Mouse (Mus musculus) CH12.LX (cell line): ENCODE results near the gene Cry1. TPM values are rescaled to one million over a fixed set of nuclear protein-coding genes. Genes with fewer than 3 reads are reported as not detected.

Experiments
- DNase-seq: peaks from one replicate; pipeline ENCODE4 v3.0.0-alpha.2; 2013; ENCODE audit errors: extremely low read depth
- H3K27ac ChIP-seq: 2 replicates; pipeline ENCODE4 v1.5.1; 2012; ENCODE audit warnings: low read depth, mild to moderate bottlenecking, control low read depth, moderate library complexity; ENCODE audit not compliant: insufficient read depth
- H3K27me3 ChIP-seq: replicated peaks from 2 replicates; pipeline ENCODE3; 2012; ENCODE audit warnings: inconsistent platforms
- H3K36me3 ChIP-seq, 2 experiments: replicated peaks in 1 of 2; 2 replicates each; pipeline versions ENCODE3 to v1.6.1; 2012; ENCODE audit warnings: inconsistent platforms in 1 of 2, low read length in 1 of 2, mild to moderate bottlenecking in 1 of 2, mixed read lengths in 1 of 2, moderate library complexity in 1 of 2; ENCODE audit not compliant: control insufficient read depth in 1 of 2, insufficient read depth in 1 of 2
- H3K4me1 ChIP-seq, 2 experiments: 2 replicates each; pipeline ENCODE4 v1.6.1; 2012; ENCODE audit warnings: inconsistent platforms in 1 of 2, moderate library complexity in 1 of 2; ENCODE audit not compliant: insufficient read depth in 2 of 2, control insufficient read depth in 1 of 2
- H3K4me2 ChIP-seq: 2 replicates; pipeline ENCODE4 v1.6.1; 2012; ENCODE audit warnings: low read depth, mild to moderate bottlenecking, control low read depth; ENCODE audit not compliant: poor library complexity, insufficient read depth, severe bottlenecking
- H3K4me3 ChIP-seq, 3 experiments: fragments of 150-350 bp in 1 of 3; sonication (generic) in 1 of 3; replicated peaks in 1 of 3; 2 replicates each; pipeline versions ENCODE3 to v1.5.1; 2011 to 2012; ENCODE audit warnings: low read depth in 2 of 3, low read length in 2 of 3, mild to moderate bottlenecking in 2 of 3, moderate library complexity in 2 of 3, control low read depth in 1 of 3, improper control_type of control experiment in 1 of 3, inconsistent platforms in 1 of 3, mixed read lengths in 1 of 3; ENCODE audit not compliant: poor library complexity in 1 of 3
- H3K79me2 ChIP-seq: replicated peaks from 2 replicates; pipeline ENCODE4 v1.6.1; 2012; ENCODE audit warnings: mild to moderate bottlenecking, moderate library complexity; ENCODE audit not compliant: control insufficient read depth, poor library complexity, insufficient read depth, severe bottlenecking; ENCODE audit errors: extremely low read depth
- H3K9ac ChIP-seq: 2 replicates; pipeline ENCODE4 v1.6.1; 2012; ENCODE audit warnings: low read depth, mild to moderate bottlenecking, control low read depth, moderate library complexity; ENCODE audit not compliant: insufficient read depth
- H3K9me3 ChIP-seq: replicated peaks from 2 replicates; pipeline ENCODE3; 2012; ENCODE audit warnings: low read length, inconsistent platforms, mixed read lengths
- BHLHE40 ChIP-seq: IDR thresholded peaks from 2 replicates; pipeline ENCODE4 v1.6.1; 2011; ENCODE audit warnings: mild to moderate bottlenecking, low read depth, low read length, improper control_type of control experiment
- CHD1 ChIP-seq: IDR thresholded peaks from 2 replicates; pipeline ENCODE4 v1.6.1; 2012; ENCODE audit warnings: low read depth, low read length, improper control_type of control experiment, inconsistent platforms
- CHD2 ChIP-seq: IDR thresholded peaks from 2 replicates; pipeline ENCODE4 v1.6.1; 2011; ENCODE audit warnings: low read length, improper control_type of control experiment
- E2F4 ChIP-seq: IDR thresholded peaks from 2 replicates; pipeline ENCODE4 v1.6.1; 2011; ENCODE audit warnings: low read depth, low read length, improper control_type of control experiment; ENCODE audit not compliant: insufficient replicate concordance
- ELF1 ChIP-seq: IDR thresholded peaks from 2 replicates; pipeline ENCODE4 v1.6.1; 2014; ENCODE audit warnings: low read depth, mild to moderate bottlenecking, inconsistent platforms, low read length, improper control_type of control experiment
- EP300 ChIP-seq: IDR thresholded peaks from 2 replicates; pipeline ENCODE4 v1.6.1; 2011; ENCODE audit warnings: low read length, improper control_type of control experiment
- ETS1 ChIP-seq: conservative IDR thresholded peaks from 2 replicates; pipeline ENCODE4 v1.6.1; 2012; ENCODE audit warnings: low read depth, mild to moderate bottlenecking, inconsistent platforms, low read length, improper control_type of control experiment, moderate library complexity
- GABPA ChIP-seq: IDR thresholded peaks from 2 replicates; pipeline ENCODE4 v1.6.1; 2012; ENCODE audit warnings: low read depth, low read length, improper control_type of control experiment, inconsistent platforms; ENCODE audit not compliant: insufficient replicate concordance
- HCFC1 ChIP-seq: IDR thresholded peaks from 2 replicates; pipeline ENCODE4 v1.6.1; 2012; ENCODE audit warnings: low read depth, mild to moderate bottlenecking, inconsistent platforms, low read length, improper control_type of control experiment
- IRF4 ChIP-seq: IDR thresholded peaks from 2 replicates; pipeline ENCODE4 v1.6.1; 2014; ENCODE audit warnings: low read depth, mild to moderate bottlenecking, inconsistent platforms, low read length, improper control_type of control experiment
- JUN ChIP-seq: IDR thresholded peaks from 2 replicates; pipeline ENCODE4 v1.6.1; 2011; ENCODE audit warnings: low read depth, mild to moderate bottlenecking, low read length, improper control_type of control experiment, moderate library complexity; ENCODE audit not compliant: insufficient read depth
- JUND ChIP-seq: conservative IDR thresholded peaks from 2 replicates; pipeline ENCODE4 v1.6.1; 2011; ENCODE audit warnings: low read depth, low read length, improper control_type of control experiment
- KAT2A ChIP-seq: IDR thresholded peaks from 2 replicates; pipeline ENCODE4 v1.6.1; 2012; ENCODE audit warnings: low read length, improper control_type of control experiment, inconsistent platforms; ENCODE audit not compliant: insufficient replicate concordance
- MAFK ChIP-seq: IDR thresholded peaks from 2 replicates; pipeline ENCODE4 v1.6.1; 2011; ENCODE audit warnings: low read length, improper control_type of control experiment; ENCODE audit not compliant: insufficient replicate concordance
- MAX ChIP-seq: IDR thresholded peaks from 2 replicates; pipeline ENCODE4 v1.6.1; 2011; ENCODE audit warnings: low read length, improper control_type of control experiment
- MAZ ChIP-seq: IDR thresholded peaks from 2 replicates; pipeline ENCODE4 v1.6.1; 2012; ENCODE audit warnings: low read depth, mild to moderate bottlenecking, inconsistent platforms, low read length, improper control_type of control experiment, moderate library complexity
- MEF2A ChIP-seq: IDR thresholded peaks from 2 replicates; pipeline ENCODE4 v1.6.1; 2014; ENCODE audit warnings: low read depth, mild to moderate bottlenecking, inconsistent platforms, low read length, improper control_type of control experiment, borderline replicate concordance
- MXI1 ChIP-seq: IDR thresholded peaks from 2 replicates; pipeline ENCODE4 v1.6.1; 2011; ENCODE audit warnings: mild to moderate bottlenecking, low read depth, low read length, improper control_type of control experiment
- MYC ChIP-seq: IDR thresholded peaks from 2 replicates; pipeline ENCODE4 v1.6.1; 2011; ENCODE audit warnings: low read depth, mild to moderate bottlenecking, improper control_type of control experiment, low read length
- NELFE ChIP-seq: IDR thresholded peaks from 2 replicates; pipeline ENCODE4 v1.6.1; 2011; ENCODE audit warnings: low read depth, low read length, improper control_type of control experiment
- NRF1 ChIP-seq: IDR thresholded peaks from 2 replicates; pipeline ENCODE4 v1.6.1; 2014; ENCODE audit warnings: low read depth, mild to moderate bottlenecking, inconsistent platforms, low read length, improper control_type of control experiment, moderate library complexity
- PAX5 ChIP-seq: IDR thresholded peaks from 2 replicates; pipeline ENCODE4 v1.6.1; 2012; ENCODE audit warnings: low read length, inconsistent platforms, mixed read lengths
- POLR2A ChIP-seq: IDR thresholded peaks from 2 replicates; pipeline ENCODE4 v1.6.1; 2011; ENCODE audit warnings: low read depth, mild to moderate bottlenecking, improper control_type of control experiment, low read length
- POLR2AphosphoS2 ChIP-seq: IDR thresholded peaks from 2 replicates; pipeline ENCODE4 v1.6.1; 2011; ENCODE audit warnings: low read depth, low read length, improper control_type of control experiment
- RAD21 ChIP-seq: IDR thresholded peaks from 2 replicates; pipeline ENCODE4 v1.6.1; 2011; ENCODE audit warnings: low read depth, mild to moderate bottlenecking, low read length, improper control_type of control experiment, moderate library complexity
- RCOR1 ChIP-seq: conservative IDR thresholded peaks from 2 replicates; pipeline ENCODE4 v1.6.1; 2012; ENCODE audit warnings: low read depth, mild to moderate bottlenecking, inconsistent platforms, low read length, improper control_type of control experiment
- SIN3A ChIP-seq: IDR thresholded peaks from 2 replicates; pipeline ENCODE4 v1.6.1; 2012; ENCODE audit warnings: low read length, improper control_type of control experiment, inconsistent platforms
- SMC3 ChIP-seq: IDR thresholded peaks from 2 replicates; pipeline ENCODE4 v1.6.1; 2011; ENCODE audit warnings: low read depth, low read length, improper control_type of control experiment
- TBP ChIP-seq: conservative IDR thresholded peaks from 2 replicates; pipeline ENCODE4 v1.6.1; 2011; ENCODE audit warnings: low read depth, low read length, improper control_type of control experiment
- TCF12 ChIP-seq: IDR thresholded peaks from 2 replicates; pipeline ENCODE4 v1.6.1; 2014; ENCODE audit warnings: low read depth, mild to moderate bottlenecking, inconsistent platforms, low read length, improper control_type of control experiment
- UBTF ChIP-seq: IDR thresholded peaks from 2 replicates; pipeline ENCODE4 v1.6.1; 2012; ENCODE audit warnings: low read depth, mild to moderate bottlenecking, inconsistent platforms, low read length, improper control_type of control experiment, moderate library complexity
- USF1 ChIP-seq: IDR thresholded peaks from 2 replicates; pipeline ENCODE4 v1.6.1; 2014; ENCODE audit warnings: low read depth, mild to moderate bottlenecking, inconsistent platforms, low read length, improper control_type of control experiment
- USF2 ChIP-seq: conservative IDR thresholded peaks from 2 replicates; pipeline ENCODE4 v1.6.1; 2011; ENCODE audit warnings: low read depth, low read length, improper control_type of control experiment
- ZC3H11A ChIP-seq: IDR thresholded peaks from 2 replicates; pipeline ENCODE4 v1.6.1; 2012; ENCODE audit warnings: low read depth, mild to moderate bottlenecking, inconsistent platforms, low read length, improper control_type of control experiment
- ZKSCAN1 ChIP-seq: IDR thresholded peaks from 2 replicates; pipeline ENCODE4 v1.6.1; 2012; ENCODE audit warnings: low read depth, inconsistent platforms, low read length, improper control_type of control experiment, borderline replicate concordance
- ZMIZ1 ChIP-seq: IDR thresholded peaks from 2 replicates; pipeline ENCODE4 v1.6.1; 2012; ENCODE audit warnings: low read depth, mild to moderate bottlenecking, inconsistent platforms, low read length, improper control_type of control experiment
- ZNF384 ChIP-seq: IDR thresholded peaks from 2 replicates; pipeline ENCODE4 v1.6.1; 2012; ENCODE audit warnings: low read depth, low read length, improper control_type of control experiment, inconsistent platforms
- dilution Hi-C: fragments of 300-500 bp; cut with MboI; formaldehyde crosslinking; loops from 2 replicates; pipeline ENCODE4 v1.14.3; 2020; ENCODE audit warnings: low sequenced_read_pairs; ENCODE audit not compliant: extremely low pct_unique_long_range_greater_than_20kb, extremely low pct_ligation_motif_present
- in situ Hi-C: fragments of 300-500 bp; cut with MboI; formaldehyde crosslinking; loops from 3 replicates; pipeline ENCODE4 v1.14.3; 2019; ENCODE audit warnings: low sequenced_read_pairs, low pct_ligation_motif_present, low pct_unique_long_range_greater_than_20kb, mixed read lengths
- polyA plus RNA-seq: library from polyadenylated mRNA; unstranded; fragments of >175 nt; gene quantifications from 2 replicates; pipeline ENCODE4 v1.2.1, GENCODE M21; 2012; ENCODE audit warnings: low read depth; ENCODE audit not compliant: insufficient read length
- total RNA-seq, 2 experiments: library from RNA; depleted of rRNA; stranded (reverse); fragments of 300-350 nt in 1 of 2; fragments of >200 nt in 1 of 2; gene quantifications; 2 replicates each; pipeline ENCODE4 v1.2.3; 2012 to 2014

Gene Cry1
- total RNA-seq (2012; rRNA removed), result 16.3 and 16.5 TPM in 2 replicates
- 17.1 and 19.6 TPM in 2 replicates for total RNA-seq (2014; rRNA removed)
- polyA plus RNA-seq, result 19.1 and 19.8 TPM in 2 replicates

GRCm38 (mm10) chr10:85184964-85185608 is at the start of gene Cry1:
Cry1 (minus strand) TSS chr10:85185064.
- Histone ChIP-seq H3K27me3 (no peaks in the 10 kb centered on the region), H3K9ac (peak within 1 kb of the TSS; percentile 79), H3K79me2 (no peaks in the 10 kb centered on the region; the same call in 1 of the 2 replicates), H3K4me1 (peaks cover 0 to 32% of the 10 kb centered on the region in 2 experiments; a peak in 2 of 4 replicates), H3K9me3 (no peaks in the 10 kb centered on the region), H3K4me2 (peak within 1 kb of the TSS; percentile 87), H3K4me3 (peak within 1 kb of the TSS; percentile 66 to 87 (median 84)), H3K36me3 (peaks cover 2 to 9% of the 10 kb centered on the region in 2 experiments), H3K27ac (peak within 1 kb of the TSS; percentile 55; the same call in 1 of the 2 replicates)
- peak; percentile 92 for DNase-seq
- in situ Hi-C loops (no loop called here), dilution Hi-C loops (no loop called here)
- TF ChIP-seq IRF4, result peak; percentile 27; the same call in 1 of the 2 replicates
- TF ChIP-seq MXI1, result peak; percentile 92
- TF ChIP-seq ZC3H11A, result no peak
- 0 out of 2 replicates have a peak, but pooled peaks have one; percentile 9 for TF ChIP-seq ETS1
- TF ChIP-seq POLR2AphosphoS2, result peak; percentile 52; the same call in 1 of the 2 replicates
- no peak for TF ChIP-seq RCOR1
- TF ChIP-seq POLR2A, result peak; percentile 88
- no peak for TF ChIP-seq JUND
- TF ChIP-seq PAX5, result no peak
- no peak for TF ChIP-seq MYC
- peak; percentile 69 for TF ChIP-seq ELF1
- TF ChIP-seq TBP, result 0 out of 2 replicates have a peak, but pooled peaks have one; percentile 58
- peak; percentile 90 for TF ChIP-seq USF2
- TF ChIP-seq ZKSCAN1, result no peak
- peak; percentile 64; the same call in 1 of the 2 replicates for TF ChIP-seq MAZ
- peak; percentile 85 for TF ChIP-seq SIN3A
- TF ChIP-seq KAT2A, result 0 out of 2 replicates have a peak, but pooled peaks have one; percentile 11
- TF ChIP-seq ZMIZ1, result peak; percentile 66
- peak; percentile 93 for TF ChIP-seq USF1
- no peak for TF ChIP-seq MAFK
- no peak for TF ChIP-seq EP300
- no peak for TF ChIP-seq JUN
- peak; percentile 82 for TF ChIP-seq NELFE
- TF ChIP-seq GABPA, result no peak
- no peak for TF ChIP-seq ZNF384
- TF ChIP-seq CHD2, result peak; percentile 42; the same call in 1 of the 2 replicates
- TF ChIP-seq MEF2A, result 0 out of 2 replicates have a peak, but pooled peaks have one; percentile 7
- TF ChIP-seq E2F4, result no peak
- TF ChIP-seq SMC3, result no peak
- TF ChIP-seq CHD1, result no peak
- TF ChIP-seq HCFC1, result peak; percentile 63
- TF ChIP-seq BHLHE40, result peak; percentile 99
- TF ChIP-seq MAX, result peak; percentile 90
- TF ChIP-seq NRF1, result peak; percentile 77
- no peak for TF ChIP-seq RAD21
- TF ChIP-seq UBTF, result no peak
- TF ChIP-seq TCF12, result peak; percentile 61
